In genomic region chr3:95650276-95651032, GRCm38 (mm10) we compare ENCODE assay signal across 8 mouse cellular contexts. TPM values are rescaled to one million over a fixed set of nuclear protein-coding genes. Genes with fewer than 3 reads are reported as not detected.
DNase-seq lines count a peak whose midpoint lies in the region; TF ChIP-seq lines count a peak whose summit lies in the region.

No protein-coding gene starts in this region.

- no peak overlapping the region for H3K4me3 ChIP-seq in liver, adult 2 months (ENCODE audit: insufficient read depth, low read depth, low read length)
- H3K4me3 ChIP-seq in macrophage (ENCODE audit: inconsistent target), result no peak overlapping the region

- H3K79me2 ChIP-seq in liver, adult 2 months (ENCODE audit: control insufficient read depth, insufficient read depth, low read length), result no peaks in the 10 kb centered on the region
- peaks cover 66% of the 10 kb centered on the region; the same call in 1 of the 2 replicates for H3K79me2 ChIP-seq in macrophage (ENCODE audit: inconsistent target)

- 75% methylated on average over 6 of the region's 6 CpGs for WGBS in liver, adult 2 months
- 3% methylated on average over 6 of the region's 6 CpGs for WGBS in macrophage (ENCODE audit: missing documents)

- no peak for DNase-seq in liver, adult 2 months (ENCODE audit: extremely low read depth, low read depth, low spot score)
- DNase-seq in liver, result no peak
- peak; percentile 79 for DNase-seq in c-Kit-positive CD71-negative TER-119-negative erythroid progenitor cells, embryonic 14.5 days (ENCODE audit: low read depth)
- DNase-seq in induced T-regulatory cell, adult 2 months (ENCODE audit: low read depth), result peak; percentile 75
- no peak for DNase-seq in left cerebral cortex, postnatal 36 days (ENCODE audit: low spot score in 2 of 2)
- DNase-seq in ovary, adult 18-20 months (ENCODE audit: low spot score), result no peak
- DNase-seq in layer of hippocampus, postnatal 14 days (ENCODE audit: low spot score in 2 of 2), result no peak

- TF ChIP-seq CTCF in liver, adult 2 months (IDR thresholded peaks at IDR 0.05; ENCODE audit: low read depth, low read length), result no peak

- no peaks in the 10 kb centered on the region for H3K36me3 ChIP-seq in liver, adult 2 months (ENCODE audit: control insufficient read depth, insufficient read depth, low read length)
- no peaks in the 10 kb centered on the region for H3K36me3 ChIP-seq in macrophage (ENCODE audit: inconsistent target)

- intact Hi-C loops in left cerebral cortex, postnatal 36 days (cut with DNase I), result no loop called here

- TF ChIP-seq POLR2A in liver, adult 2 months (IDR thresholded peaks at IDR 0.05; ENCODE audit: extremely low read depth, insufficient read depth, low read length), result no peak

- H3K27ac ChIP-seq in liver, adult 2 months (replicated peaks; ENCODE audit: insufficient read depth, low read depth, low read length), result peak overlapping the region; percentile 89
- H3K27ac ChIP-seq in macrophage, result peak overlapping the region; percentile 100

- peak overlapping the region; percentile 34; the same call in 1 of the 2 replicates for H3K9ac ChIP-seq in liver, adult 2 months (ENCODE audit: low read depth, low read length)

- no peaks in the 10 kb centered on the region for H3K27me3 ChIP-seq in liver, adult 2 months (ENCODE audit: control insufficient read depth, insufficient read depth, low read length)

- H3K4me1 ChIP-seq in liver, adult 2 months (ENCODE audit: control insufficient read depth, insufficient read depth, low read length), result peaks cover 1% of the 10 kb centered on the region; the same call in 1 of the 2 replicates

RNA-seq across cellular contexts. Expression of gene Mcl1, which starts 8.1 kb away (rescaled TPM):
- 57.5 and 92.2 TPM in 2 replicates for total RNA-seq in liver, adult 2 months (2014; rRNA removed)
- polyA plus RNA-seq in liver, adult 2 months (2012; rRNA removed), result 38.7 and 39.4 TPM in 2 replicates
- 1,000 to 10,000 TPM in 10 of 26 experiments, 100 to 1,000 TPM in 16; 471 to 2,042 (median 842) TPM for total RNA-seq in macrophage (2018; cell fraction: chromatin; rRNA removed)
- 1,000 to 10,000 TPM in 4 of 26 experiments, 100 to 1,000 TPM in 22; 492 to 1,133 (median 611) TPM for total RNA-seq in macrophage (2018; cell fraction: cytosol; rRNA removed)
- 1,000 to 10,000 TPM in 21 of 26 experiments, 100 to 1,000 TPM in 5; 701 to 2,394 (median 1,238) TPM for total RNA-seq in macrophage (2018; cell fraction: nucleus; rRNA removed)
- 251 to 507 TPM (median 488 TPM) in 3 replicates for polyA plus RNA-seq in macrophage (2018)
- total RNA-seq in left cerebral cortex, postnatal 36 days (2021), result 10 to 100 TPM; 49.9 to 56.5 TPM
- total RNA-seq in layer of hippocampus, postnatal 14 days (2021), result 10 to 100 TPM; 64.6 to 65.1 TPM

RNA-seq across cellular contexts. Expression of gene Ensa, which starts 25.7 kb away (rescaled TPM):
- 23.5 and 25.1 TPM in 2 replicates for total RNA-seq in liver, adult 2 months (2014; rRNA removed)
- 5.0 and 5.2 TPM in 2 replicates for polyA plus RNA-seq in liver, adult 2 months (2012; rRNA removed)
- total RNA-seq in macrophage (2018; cell fraction: chromatin; rRNA removed), result 100 to 1,000 TPM; 114 to 467 (median 312) TPM
- 100 to 1,000 TPM in 22 of 26 experiments, 10 to 100 TPM in 4; 85.2 to 121 (median 110) TPM for total RNA-seq in macrophage (2018; cell fraction: cytosol; rRNA removed)
- 100 to 1,000 TPM; 134 to 367 (median 267) TPM for total RNA-seq in macrophage (2018; cell fraction: nucleus; rRNA removed)
- polyA plus RNA-seq in macrophage (2018), result 79.1 to 122 TPM (median 121 TPM) in 3 replicates
- total RNA-seq in left cerebral cortex, postnatal 36 days (2021), result 100 to 1,000 TPM; 361 to 394 TPM
- total RNA-seq in layer of hippocampus, postnatal 14 days (2021), result 100 to 1,000 TPM; 288 to 297 TPM

RNA-seq across cellular contexts. Expression of gene Adamtsl4, which starts 37.3 kb away (rescaled TPM):
- 0.55 and 1.6 TPM in 2 replicates for total RNA-seq in liver, adult 2 months (2014; rRNA removed)
- 2.5 and 4.7 TPM in 2 replicates for polyA plus RNA-seq in liver, adult 2 months (2012; rRNA removed)
- total RNA-seq in macrophage (2018; cell fraction: chromatin; rRNA removed), result 1 to 10 TPM in 21 of 26 experiments, under 1 TPM in 5; 0.40 to 8.2 (median 3.2) TPM
- 1 to 10 TPM in 13 of 26 experiments, under 1 TPM in 13; 0.22 to 4.1 (median 1.2) TPM for total RNA-seq in macrophage (2018; cell fraction: cytosol; rRNA removed)
- total RNA-seq in macrophage (2018; cell fraction: nucleus; rRNA removed), result 1 to 10 TPM in 21 of 26 experiments, under 1 TPM in 5; 0.21 to 9.6 (median 2.3) TPM
- polyA plus RNA-seq in macrophage (2018), result 0.38 to 3.1 TPM (median 1.9 TPM) in 3 replicates
- 1 to 10 TPM; 4.2 to 4.9 TPM for total RNA-seq in left cerebral cortex, postnatal 36 days (2021)
- 1 to 10 TPM; 3.0 to 4.1 TPM for total RNA-seq in layer of hippocampus, postnatal 14 days (2021)

Comparison
In these comparisons a context has a peak if more than half of its experiments do, and no peak if none do; other contexts are left out.
1. DNase-seq: peak in c-Kit-positive CD71-negative TER-119-negative erythroid progenitor cells, embryonic 14.5 days (single experiment) and induced T-regulatory cell, adult 2 months (single experiment); none in liver, adult 2 months (single experiment), liver (single experiment), left cerebral cortex, postnatal 36 days (0 of 2), ovary, adult 18-20 months (single experiment) and layer of hippocampus, postnatal 14 days (0 of 2).
2. RNA of gene Ensa, which starts 25.7 kb away (total RNA-seq): 361 to 394 TPM in left cerebral cortex, postnatal 36 days and 288 to 297 TPM in layer of hippocampus, postnatal 14 days; 23.5 to 25.1 TPM in liver, adult 2 months; every median in the first group is over 10 times any median in the second.